Mouse (Mus musculus): ENCODE data around the gene Ramp2. TPM values are rescaled to one million over a fixed set of nuclear protein-coding genes. Genes with fewer than 3 reads are reported as not detected.

Ramp2 gene
- polyA plus RNA-seq, 1 experiment from 2014 or later, result 95.8 TPM

- no peak overlapping the region for H3K4me3 ChIP-seq (replicated peaks; ENCODE audit: low read length)
- H3K9me3 ChIP-seq (replicated peaks; ENCODE audit: control insufficient read depth, low read length), result no peaks in the 10 kb centered on the region
- no peaks in the 10 kb centered on the region for H3K36me3 ChIP-seq (ENCODE audit: control insufficient read depth, insufficient read depth, low read length)
- H3K27me3 ChIP-seq (ENCODE audit: control insufficient read depth, insufficient read depth, low read length), result no peaks in the 10 kb centered on the region
- no peak for ATAC-seq (ENCODE audit: insufficient read depth, low FRiP score)
- peaks cover 11% of the 10 kb centered on the region for H3K4me1 ChIP-seq (ENCODE audit: control insufficient read depth, insufficient read depth, low read length)
- H3K27ac ChIP-seq (ENCODE audit: low read length), result peak overlapping the region; percentile 50; the same call in 1 of the 2 replicates
- no peak overlapping the region for H3K9ac ChIP-seq (ENCODE audit: low read length)
- H3K4me2 ChIP-seq (ENCODE audit: low read depth, low read length), result no peak overlapping the region
- WGBS, result 69% methylated on average over 8 of the region's 8 CpGs
These were observed 24.4 kb upstream of the Ramp2 start for GRCm38 (mm10) chr11:101221306-101221986.

GRCm38 (mm10) chr11:101224337-101224736 lies 21.5 kb upstream of the Ramp2 start:
- 85% methylated on average over 3 of the region's 3 CpGs for WGBS
- no peak overlapping the region; the same call in 1 of the 2 replicates for H3K27ac ChIP-seq (ENCODE audit: low read length)
- H3K4me3 ChIP-seq (replicated peaks; ENCODE audit: low read length), result no peak overlapping the region
- H3K36me3 ChIP-seq (ENCODE audit: control insufficient read depth, insufficient read depth, low read length), result no peaks in the 10 kb centered on the region
- no peak for ATAC-seq (ENCODE audit: insufficient read depth, low FRiP score)
- no peaks in the 10 kb centered on the region for H3K9me3 ChIP-seq (replicated peaks; ENCODE audit: control insufficient read depth, low read length)
- H3K27me3 ChIP-seq (ENCODE audit: control insufficient read depth, insufficient read depth, low read length), result no peaks in the 10 kb centered on the region
- H3K9ac ChIP-seq (ENCODE audit: low read length), result no peak overlapping the region
- no peak overlapping the region for H3K4me2 ChIP-seq (ENCODE audit: low read depth, low read length)
- peaks cover 11% of the 10 kb centered on the region for H3K4me1 ChIP-seq (ENCODE audit: control insufficient read depth, insufficient read depth, low read length)

- ATAC-seq (ENCODE audit: insufficient read depth, low FRiP score), result no peak
- WGBS, result 17% methylated on average over 25 of the region's 25 CpGs
- Histone ChIP-seq H3K9ac (ENCODE audit: low read length) (peak overlapping the region; percentile 95), H3K4me1 (ENCODE audit: control insufficient read depth, insufficient read depth, low read length) (peaks cover 20% of the 10 kb centered on the region), H3K36me3 (ENCODE audit: control insufficient read depth, insufficient read depth, low read length) (no peaks in the 10 kb centered on the region), H3K27me3 (ENCODE audit: control insufficient read depth, insufficient read depth, low read length) (no peaks in the 10 kb centered on the region), H3K4me2 (ENCODE audit: low read depth, low read length) (peak overlapping the region; percentile 72), H3K4me3 (replicated peaks; ENCODE audit: low read length) (peak overlapping the region; percentile 84), H3K27ac (ENCODE audit: low read length) (peak overlapping the region; percentile 89), H3K9me3 (replicated peaks; ENCODE audit: control insufficient read depth, low read length) (no peaks in the 10 kb centered on the region)
These were observed 20.3 kb upstream of the Ramp2 start for GRCm38 (mm10) chr11:101225331-101226064.

GRCm38 (mm10) chr11:101226065-101226701 lies 19.6 kb upstream of the Ramp2 start, which contains the start of gene Ezh1:
Ezh1 (minus strand) TSS chr11:101226463.
- peaks cover 27% of the 10 kb centered on the region for H3K4me1 ChIP-seq (ENCODE audit: control insufficient read depth, insufficient read depth, low read length)
- peak within 1 kb of the TSS; percentile 72 for H3K4me2 ChIP-seq (ENCODE audit: low read depth, low read length)
- ATAC-seq (ENCODE audit: insufficient read depth, low FRiP score), result peak; percentile 94
- H3K9ac ChIP-seq (ENCODE audit: low read length), result peak within 1 kb of the TSS; percentile 95
- WGBS, result under 1% methylated on average over 56 of the region's 56 CpGs
- no peaks in the 10 kb centered on the region for H3K27me3 ChIP-seq (ENCODE audit: control insufficient read depth, insufficient read depth, low read length)
- no peaks in the 10 kb centered on the region for H3K36me3 ChIP-seq (ENCODE audit: control insufficient read depth, insufficient read depth, low read length)
- H3K27ac ChIP-seq (ENCODE audit: low read length), result peak within 1 kb of the TSS; percentile 89
- H3K9me3 ChIP-seq (replicated peaks; ENCODE audit: control insufficient read depth, low read length), result no peaks in the 10 kb centered on the region
- peak within 1 kb of the TSS; percentile 84 for H3K4me3 ChIP-seq (replicated peaks; ENCODE audit: low read length)

- Histone ChIP-seq H3K27me3 (ENCODE audit: control insufficient read depth, insufficient read depth, low read length) (no peaks in the 10 kb centered on the region), H3K27ac (ENCODE audit: low read length) (peak overlapping the region; percentile 94), H3K9me3 (replicated peaks; ENCODE audit: control insufficient read depth, low read length) (no peaks in the 10 kb centered on the region), H3K9ac (ENCODE audit: low read length) (peak overlapping the region; percentile 38; the same call in 1 of the 2 replicates), H3K4me3 (replicated peaks; ENCODE audit: low read length) (no peak overlapping the region), H3K4me2 (ENCODE audit: low read depth, low read length) (peak overlapping the region; percentile 36; the same call in 1 of the 2 replicates), H3K36me3 (ENCODE audit: control insufficient read depth, insufficient read depth, low read length) (no peaks in the 10 kb centered on the region), H3K4me1 (ENCODE audit: control insufficient read depth, insufficient read depth, low read length) (peaks cover 42% of the 10 kb centered on the region)
- WGBS, result 32% methylated on average over 8 of the region's 8 CpGs
- no peak for ATAC-seq (ENCODE audit: insufficient read depth, low FRiP score)
These were observed 16.4 kb upstream of the Ramp2 start for GRCm38 (mm10) chr11:101229361-101229900.

GRCm38 (mm10) chr11:101230061-101230511 lies 15.7 kb upstream of the Ramp2 start:
- Histone ChIP-seq H3K4me2 (ENCODE audit: low read depth, low read length) (peak overlapping the region; percentile 52), H3K36me3 (ENCODE audit: control insufficient read depth, insufficient read depth, low read length) (no peaks in the 10 kb centered on the region), H3K4me3 (replicated peaks; ENCODE audit: low read length) (no peak overlapping the region), H3K4me1 (ENCODE audit: control insufficient read depth, insufficient read depth, low read length) (peaks cover 37% of the 10 kb centered on the region), H3K9me3 (replicated peaks; ENCODE audit: control insufficient read depth, low read length) (no peaks in the 10 kb centered on the region), H3K27ac (ENCODE audit: low read length) (peak overlapping the region; percentile 94), H3K27me3 (ENCODE audit: control insufficient read depth, insufficient read depth, low read length) (no peaks in the 10 kb centered on the region), H3K9ac (ENCODE audit: low read length) (peak overlapping the region; percentile 38; the same call in 1 of the 2 replicates)
- no peak for ATAC-seq (ENCODE audit: insufficient read depth, low FRiP score)
- 32% methylated on average over 2 of the region's 2 CpGs for WGBS

GRCm38 (mm10) chr11:101230526-101230925 lies 15.3 kb upstream of the Ramp2 start:
- H3K4me3 ChIP-seq (replicated peaks; ENCODE audit: low read length), result peak overlapping the region; percentile 5; the same call in 1 of the 2 replicates
- peaks cover 33% of the 10 kb centered on the region for H3K4me1 ChIP-seq (ENCODE audit: control insufficient read depth, insufficient read depth, low read length)
- H3K9me3 ChIP-seq (replicated peaks; ENCODE audit: control insufficient read depth, low read length), result no peaks in the 10 kb centered on the region
- no peak for ATAC-seq (ENCODE audit: insufficient read depth, low FRiP score)
- peak overlapping the region; percentile 94 for H3K27ac ChIP-seq (ENCODE audit: low read length)
- H3K4me2 ChIP-seq (ENCODE audit: low read depth, low read length), result peak overlapping the region; percentile 52
- peak overlapping the region; percentile 63 for H3K9ac ChIP-seq (ENCODE audit: low read length)
- no peaks in the 10 kb centered on the region for H3K36me3 ChIP-seq (ENCODE audit: control insufficient read depth, insufficient read depth, low read length)
- H3K27me3 ChIP-seq (ENCODE audit: control insufficient read depth, insufficient read depth, low read length), result no peaks in the 10 kb centered on the region
- 22% methylated on average over 5 of the region's 5 CpGs for WGBS

- peak; percentile 36 for ATAC-seq (ENCODE audit: insufficient read depth, low FRiP score)
- peak overlapping the region; percentile 30 for H3K4me3 ChIP-seq (replicated peaks; ENCODE audit: low read length)
- H3K9me3 ChIP-seq (replicated peaks; ENCODE audit: control insufficient read depth, low read length), result no peaks in the 10 kb centered on the region
- peak overlapping the region; percentile 63 for H3K9ac ChIP-seq (ENCODE audit: low read length)
- no peaks in the 10 kb centered on the region for H3K27me3 ChIP-seq (ENCODE audit: control insufficient read depth, insufficient read depth, low read length)
- peak overlapping the region; percentile 52 for H3K4me2 ChIP-seq (ENCODE audit: low read depth, low read length)
- peak overlapping the region; percentile 94 for H3K27ac ChIP-seq (ENCODE audit: low read length)
- H3K36me3 ChIP-seq (ENCODE audit: control insufficient read depth, insufficient read depth, low read length), result no peaks in the 10 kb centered on the region
- 10% methylated on average over 18 of the region's 18 CpGs for WGBS
- peaks cover 30% of the 10 kb centered on the region for H3K4me1 ChIP-seq (ENCODE audit: control insufficient read depth, insufficient read depth, low read length)
These were observed 14.6 kb upstream of the Ramp2 start for GRCm38 (mm10) chr11:101230991-101231871.

Data from stomach, embryonic 16.5 days (tissue).